Comparison of ENCODE assay signal across 16 mouse cellular contexts in the genomic region with DNA sequence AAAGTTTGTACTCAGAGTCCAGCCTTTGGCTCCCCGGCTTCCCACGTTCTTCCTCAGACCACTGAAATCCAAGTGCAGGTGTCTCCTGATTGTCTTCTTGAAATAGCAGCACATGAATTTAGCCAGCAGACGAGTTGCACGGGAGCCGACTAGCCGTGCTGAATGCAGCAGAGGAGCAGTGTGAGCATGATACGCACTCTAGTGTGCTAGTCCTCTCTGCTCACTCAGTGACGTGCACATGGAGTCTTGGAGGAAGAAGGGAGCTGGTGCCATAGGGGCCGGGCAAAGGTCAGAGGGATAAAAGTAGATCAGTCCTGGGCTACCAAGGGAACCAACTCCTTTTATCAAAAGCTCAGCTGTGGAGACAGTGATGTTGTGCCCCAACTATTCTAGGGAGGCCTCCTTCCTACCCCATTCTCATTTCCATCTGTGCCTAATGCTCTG. TPM values are rescaled to one million over a fixed set of nuclear protein-coding genes. Genes with fewer than 3 reads are reported as not detected.
A peak's percentile ranks its signal among the peaks of the same experiment; 100 is the strongest.
DNase-seq lines count a peak whose midpoint lies in the region; ATAC-seq and TF ChIP-seq lines count a peak whose summit lies in the region.
"Had no signal": no experiment of that assay in that cellular context is flagged by ENCODE, and none has a peak within 500 bp of the region (broad histone marks: within the 10 kb centered on the region; RNA-seq: fewer than 3 reads in every experiment).

No protein-coding gene starts in this region.

- H3K4me2 ChIP-seq in midbrain, embryonic 12.5 days (replicated peaks), result no peak overlapping the region
- no peak overlapping the region; the same call in 1 of the 2 replicates for H3K4me2 ChIP-seq in intestine, embryonic 16.5 days (ENCODE audit: low read depth, low read length)
- H3K4me2 ChIP-seq in myocyte (ENCODE audit: low read depth), result peak overlapping the region; percentile 12
- H3K4me2 ChIP-seq: forebrain, embryonic 15.5 days; hindbrain, embryonic 13.5 days had no signal

- no peaks in the 10 kb centered on the region for H3K27me3 ChIP-seq in heart, adult 2 months (ENCODE audit: control insufficient read depth, insufficient read depth, low read length)
- H3K27me3 ChIP-seq in midbrain, embryonic 12.5 days, result no peaks in the 10 kb centered on the region
- no peaks in the 10 kb centered on the region for H3K27me3 ChIP-seq in midbrain, embryonic 10.5 days (ENCODE audit: low read depth, poor library complexity, severe bottlenecking)
- H3K27me3 ChIP-seq in intestine, embryonic 16.5 days (replicated peaks; ENCODE audit: control insufficient read depth, insufficient read depth, low read length), result no peaks in the 10 kb centered on the region
- no peaks in the 10 kb centered on the region for H3K27me3 ChIP-seq in myocyte (ENCODE audit: control insufficient read depth, insufficient read depth, insufficient read length)
- H3K27me3 ChIP-seq: forebrain, embryonic 15.5 days; hindbrain, embryonic 13.5 days; Patski had no signal

- no peak for TF ChIP-seq CTCF in heart, adult 2 months (IDR thresholded peaks at IDR 0.05)

- no peak for DNase-seq in heart, adult 2 months
- no peak for DNase-seq in heart, postnatal 25 days (ENCODE audit: low spot score)
- DNase-seq in midbrain, embryonic 10.5 days (ENCODE audit: low spot score), result no peak
- no peak for DNase-seq in spleen, postnatal 10 days (ENCODE audit: low spot score in 2 of 2)
- DNase-seq: B cell, adult 2 months; cerebellum, adult 9-11 months; layer of hippocampus, postnatal 36 days; liver; lung, adult 2 months had no signal

- no peak for TF ChIP-seq POLR2A in heart, adult 2 months (IDR thresholded peaks at IDR 0.05; ENCODE audit: insufficient read depth, low read depth, low read length)
- no peak for TF ChIP-seq POLR2A in myocyte (IDR thresholded peaks at IDR 0.05; ENCODE audit: insufficient read length, low read depth)

- no peak overlapping the region for H3K4me3 ChIP-seq in heart, adult 2 months
- H3K4me3 ChIP-seq in midbrain, embryonic 12.5 days, result no peak overlapping the region
- H3K4me3 ChIP-seq in midbrain, embryonic 10.5 days, result no peak overlapping the region
- H3K4me3 ChIP-seq in intestine, embryonic 16.5 days (ENCODE audit: low read length), result no peak overlapping the region
- H3K4me3 ChIP-seq in myocyte, result no peak overlapping the region
- H3K4me3 ChIP-seq: erythroblast, embryonic 14.5 days; forebrain, embryonic 15.5 days; hindbrain, embryonic 13.5 days had no signal

- no peak for ATAC-seq in midbrain, embryonic 12.5 days (ENCODE audit: low FRiP score, low read depth)
- ATAC-seq in intestine, embryonic 16.5 days, result peak; percentile 62
- ATAC-seq: forebrain, embryonic 15.5 days; Patski had no signal

- H3K4me1 ChIP-seq in heart, adult 2 months (ENCODE audit: control insufficient read depth, insufficient read depth, low read length), result peaks cover 32% of the 10 kb centered on the region
- peaks cover 40% of the 10 kb centered on the region for H3K4me1 ChIP-seq in midbrain, embryonic 12.5 days
- H3K4me1 ChIP-seq in midbrain, embryonic 10.5 days, result peaks cover 72% of the 10 kb centered on the region
- peaks cover 39% of the 10 kb centered on the region for H3K4me1 ChIP-seq in intestine, embryonic 16.5 days (ENCODE audit: control insufficient read depth, insufficient read depth, low read length)

- TF ChIP-seq EP300 in heart, adult 2 months (IDR thresholded peaks at IDR 0.05; ENCODE audit: insufficient read depth, low read depth, low read length), result no peak

- peak overlapping the region; percentile 91 for H3K27ac ChIP-seq in heart, adult 2 months
- 0 out of 2 replicates have a peak overlapping the region, but pooled peaks have one; percentile 8 for H3K27ac ChIP-seq in midbrain, embryonic 12.5 days (replicated peaks)
- H3K27ac ChIP-seq in midbrain, embryonic 10.5 days (replicated peaks), result no peak overlapping the region
- H3K27ac ChIP-seq in intestine, embryonic 16.5 days (ENCODE audit: low read length), result peak overlapping the region; percentile 42; the same call in 1 of the 2 replicates
- H3K27ac ChIP-seq: forebrain, embryonic 15.5 days had no signal

- H3K79me2 ChIP-seq in heart, adult 2 months (replicated peaks; ENCODE audit: control insufficient read depth, insufficient read depth, low read length), result no peaks in the 10 kb centered on the region
- peaks cover 27% of the 10 kb centered on the region for H3K79me2 ChIP-seq in myocyte (ENCODE audit: control insufficient read depth, insufficient read depth)

- 67% methylated on average over 9 of the region's 9 CpGs for WGBS in heart, adult 2 months
- 87% methylated on average over 9 of the region's 9 CpGs for WGBS in midbrain, embryonic 12.5 days
- 86% methylated on average over 9 of the region's 9 CpGs for WGBS in midbrain, embryonic 10.5 days
- 71% methylated on average over 9 of the region's 9 CpGs for WGBS in intestine, embryonic 16.5 days

- no peak overlapping the region for H3ac ChIP-seq in myocyte (ENCODE audit: control insufficient read depth, insufficient read length)

- H3K9ac ChIP-seq in heart, adult 2 months (ENCODE audit: low read depth, low read length), result no peak overlapping the region
- H3K9ac ChIP-seq in midbrain, embryonic 12.5 days (replicated peaks), result no peak overlapping the region
- no peak overlapping the region for H3K9ac ChIP-seq in intestine, embryonic 16.5 days (ENCODE audit: low read depth, low read length)
- H3K9ac ChIP-seq: forebrain, embryonic 15.5 days; hindbrain, embryonic 13.5 days had no signal

- H3K9me3 ChIP-seq in midbrain, embryonic 12.5 days, result no peaks in the 10 kb centered on the region
- no peaks in the 10 kb centered on the region for H3K9me3 ChIP-seq in midbrain, embryonic 10.5 days (replicated peaks)
- no peaks in the 10 kb centered on the region for H3K9me3 ChIP-seq in intestine, embryonic 16.5 days (ENCODE audit: control insufficient read depth, low read length)
- H3K9me3 ChIP-seq: forebrain, embryonic 15.5 days; hindbrain, embryonic 13.5 days had no signal

- intact Hi-C loops in heart, adult 2 months (cut with DNase I), result no loop called here
- intact Hi-C loops in heart, postnatal 25 days (cut with DNase I), result no loop called here

- H3K36me3 ChIP-seq in heart, adult 2 months (ENCODE audit: control insufficient read depth, insufficient read depth, low read length), result peaks cover 8% of the 10 kb centered on the region
- peaks cover 22% of the 10 kb centered on the region for H3K36me3 ChIP-seq in midbrain, embryonic 12.5 days
- peaks cover 82% of the 10 kb centered on the region for H3K36me3 ChIP-seq in midbrain, embryonic 10.5 days
- H3K36me3 ChIP-seq in intestine, embryonic 16.5 days (ENCODE audit: control insufficient read depth, insufficient read depth, low read length), result no peaks in the 10 kb centered on the region
- H3K36me3 ChIP-seq in myocyte (ENCODE audit: control insufficient read depth, insufficient read depth), result peaks cover 3% of the 10 kb centered on the region
- H3K36me3 ChIP-seq: forebrain, embryonic 15.5 days had no signal

TF ChIP-seq in myocyte, 11 proteins besides CTCF, POLR2A, EP300 and RAD21:
- TF ChIP-seq MYOG (IDR thresholded peaks at IDR 0.05; ENCODE audit: control insufficient read depth in 1 of 3, insufficient read depth in 1 of 3, insufficient read length in 2 of 3, low read depth in 2 of 3) (no peak), REST (IDR thresholded peaks at IDR 0.05; ENCODE audit: insufficient read depth, insufficient read length) (no peak), MYOD1 (IDR thresholded peaks at IDR 0.05; ENCODE audit: control insufficient read depth in 1 of 3, insufficient read length in 2 of 3, low read depth in 2 of 3) (no peak), USF1 (IDR thresholded peaks at IDR 0.05; ENCODE audit: low read depth) (no peak), TCF3 (IDR thresholded peaks at IDR 0.05; ENCODE audit: insufficient read length, low read depth) (no peak), SRF (IDR thresholded peaks at IDR 0.05; ENCODE audit: control insufficient read depth, insufficient read length, low read depth) (no peak), POLR2AphosphoS2 (IDR thresholded peaks at IDR 0.05; ENCODE audit: insufficient read length, low read depth) (no peak)

RNA-seq across cellular contexts. Expression of a gene that starts 52.8 kb away (rescaled TPM):
- 100 to 1,000 TPM in 1 of 2 experiments, 10 to 100 TPM in 1; 96.3 to 103 TPM for total RNA-seq in heart, adult 2 months (2021)
- 113 and 180 TPM in 2 replicates for polyA plus RNA-seq in heart, adult 2 months (2012; rRNA removed)
- total RNA-seq in heart, postnatal 25 days (2021), result 100 to 1,000 TPM; 110 to 111 TPM
- polyA plus RNA-seq in midbrain, embryonic 12.5 days (2016; fragmentation: Nextera tagmentation; extraction: Ambion mirVana), result 91.0 and 91.9 TPM in 2 replicates
- 122 and 123 TPM in 2 replicates for polyA plus RNA-seq in midbrain, embryonic 10.5 days (2016; fragmentation: Nextera tagmentation; extraction: Ambion mirVana)
- 112 and 117 TPM in 2 replicates for polyA plus RNA-seq in intestine, embryonic 16.5 days (2015; fragmentation: Nextera tagmentation; extraction: Ambion mirVana)
- polyA plus RNA-seq in myocyte (2012; fragmentation: generic; extraction: Trizol), result 87.5 TPM

RNA-seq across cellular contexts. Expression of a gene that starts 52.9 kb away (rescaled TPM):
- total RNA-seq in heart, adult 2 months (2021), result 10 to 100 TPM; 21.9 to 25.9 TPM
- polyA plus RNA-seq in heart, adult 2 months (2012; rRNA removed), result 12.6 and 15.4 TPM in 2 replicates
- 10 to 100 TPM; 14.2 to 17.8 TPM for total RNA-seq in heart, postnatal 25 days (2021)
- 5.8 and 9.5 TPM in 2 replicates for polyA plus RNA-seq in midbrain, embryonic 12.5 days (2016; fragmentation: Nextera tagmentation; extraction: Ambion mirVana)
- 7.6 and 9.9 TPM in 2 replicates for polyA plus RNA-seq in midbrain, embryonic 10.5 days (2016; fragmentation: Nextera tagmentation; extraction: Ambion mirVana)
- 7.2 and 7.7 TPM in 2 replicates for polyA plus RNA-seq in intestine, embryonic 16.5 days (2015; fragmentation: Nextera tagmentation; extraction: Ambion mirVana)
- 9.1 TPM for polyA plus RNA-seq in myocyte (2012; fragmentation: generic; extraction: Trizol)
